Mouse (Mus musculus) testis, adult 2 months (tissue): ENCODE measurements around the gene Exoc3l2. TPM values are rescaled to one million over a fixed set of nuclear protein-coding genes. Genes with fewer than 3 reads are reported as not detected.
A peak's percentile ranks its signal among the peaks of the same experiment; 100 is the strongest.
"Not testable (repeated sequence)": the region's sequence is repeated elsewhere in the genome, so short reads cannot be mapped to it uniquely, and the experiment has no call there.

Experiments
- H3K27ac ChIP-seq: fragments of 200-500 bp; 2 replicates; pipeline ENCODE4 v1.5.1; 2012; ENCODE audit warnings: low read depth, low read length; ENCODE audit not compliant: control insufficient read depth, insufficient read depth
- H3K27me3 ChIP-seq: fragments of 200-500 bp; 2 replicates; pipeline ENCODE4 v1.6.1; 2012; ENCODE audit warnings: mild to moderate bottlenecking, low read length, moderate library complexity; ENCODE audit not compliant: control insufficient read depth, insufficient read depth
- H3K36me3 ChIP-seq: fragments of 200-500 bp; 2 replicates; pipeline ENCODE4 v1.6.1; 2012; ENCODE audit warnings: mild to moderate bottlenecking, low read length; ENCODE audit not compliant: control insufficient read depth, insufficient read depth
- H3K4me1 ChIP-seq: fragments of 200-500 bp; 2 replicates; pipeline ENCODE4 v1.6.1; 2012; ENCODE audit warnings: low read length; ENCODE audit not compliant: control insufficient read depth, insufficient read depth
- H3K4me3 ChIP-seq: fragments of 200-500 bp; 2 replicates; pipeline ENCODE4 v1.5.1; 2012; ENCODE audit warnings: low read depth, mild to moderate bottlenecking, low read length, moderate library complexity, mixed read lengths; ENCODE audit not compliant: control insufficient read depth
- CTCF ChIP-seq: fragments of 200-500 bp; IDR thresholded peaks from 2 replicates; pipeline ENCODE4 v1.5.1; 2012; ENCODE audit warnings: low read depth, mild to moderate bottlenecking, inconsistent platforms, low read length, moderate library complexity; ENCODE audit not compliant: control insufficient read depth, insufficient read depth, insufficient replicate concordance
- POLR2A ChIP-seq: fragments of 200-500 bp; IDR thresholded peaks from 2 replicates; pipeline ENCODE4 v1.6.1; 2012; ENCODE audit warnings: low read depth, mild to moderate bottlenecking, inconsistent platforms, low read length, moderate library complexity; ENCODE audit not compliant: control insufficient read depth
- polyA plus RNA-seq: library from polyadenylated mRNA; depleted of rRNA; stranded (reverse); fragments of >200 nt; gene quantifications from 2 replicates; pipeline ENCODE4 v1.2.3, GENCODE M21; 2012

Exoc3l2 gene
- polyA plus RNA-seq, 1 experiment = 26.1 TPM

- Histone ChIP-seq H3K27ac (no peak overlapping the region), H3K4me1 (peaks cover 18% of the 10 kb centered on the region), H3K27me3 (no peaks in the 10 kb centered on the region), H3K4me3 (peak overlapping the region; percentile 11), H3K36me3 (no peaks in the 10 kb centered on the region)
- TF ChIP-seq POLR2A (no peak), CTCF (no peak)
These were observed 46.7 kb downstream of the Exoc3l2 start for GRCm38 (mm10) chr7:19509786-19510185.

GRCm38 (mm10) chr7:19511934-19512333 lies 48.8 kb downstream of the Exoc3l2 start:
- H3K4me3 ChIP-seq, H3K36me3 ChIP-seq: not testable (repeated sequence)
- H3K4me1 ChIP-seq = peaks cover 15% of the 10 kb centered on the region

DNA sequence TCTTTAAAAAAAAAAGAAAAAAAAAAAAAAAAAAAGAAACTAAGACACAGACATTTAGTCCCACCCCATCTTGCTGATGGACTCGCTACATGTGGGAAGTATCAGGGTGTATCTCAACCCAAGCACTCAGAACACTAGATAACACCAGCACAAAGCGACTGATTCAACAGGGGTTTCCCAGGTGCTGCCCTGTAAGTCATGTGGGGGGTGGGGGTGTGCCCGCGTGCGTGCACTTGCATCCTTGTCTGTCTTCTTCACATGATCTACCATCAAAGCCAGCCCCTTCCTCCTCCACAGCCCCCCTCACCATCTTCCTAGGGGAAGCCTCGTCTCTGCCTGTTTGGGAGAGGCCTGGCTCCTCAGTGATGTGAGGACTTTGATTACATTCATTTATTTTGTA lies 49.2 kb downstream of the Exoc3l2 start:
- H3K36me3 ChIP-seq = no peaks in the 10 kb centered on the region
- H3K27me3 ChIP-seq = no peaks in the 10 kb centered on the region
- no peak overlapping the region for H3K4me3 ChIP-seq
- H3K27ac ChIP-seq = no peak overlapping the region
- no peak for TF ChIP-seq POLR2A
- H3K4me1 ChIP-seq = peaks cover 12% of the 10 kb centered on the region

More at GRCm38 (mm10) chr7:19511934-19512333, 48.8 kb downstream of the Exoc3l2 start:
- not testable (repeated sequence) for H3K27me3 ChIP-seq, H3K27ac ChIP-seq

DNA sequence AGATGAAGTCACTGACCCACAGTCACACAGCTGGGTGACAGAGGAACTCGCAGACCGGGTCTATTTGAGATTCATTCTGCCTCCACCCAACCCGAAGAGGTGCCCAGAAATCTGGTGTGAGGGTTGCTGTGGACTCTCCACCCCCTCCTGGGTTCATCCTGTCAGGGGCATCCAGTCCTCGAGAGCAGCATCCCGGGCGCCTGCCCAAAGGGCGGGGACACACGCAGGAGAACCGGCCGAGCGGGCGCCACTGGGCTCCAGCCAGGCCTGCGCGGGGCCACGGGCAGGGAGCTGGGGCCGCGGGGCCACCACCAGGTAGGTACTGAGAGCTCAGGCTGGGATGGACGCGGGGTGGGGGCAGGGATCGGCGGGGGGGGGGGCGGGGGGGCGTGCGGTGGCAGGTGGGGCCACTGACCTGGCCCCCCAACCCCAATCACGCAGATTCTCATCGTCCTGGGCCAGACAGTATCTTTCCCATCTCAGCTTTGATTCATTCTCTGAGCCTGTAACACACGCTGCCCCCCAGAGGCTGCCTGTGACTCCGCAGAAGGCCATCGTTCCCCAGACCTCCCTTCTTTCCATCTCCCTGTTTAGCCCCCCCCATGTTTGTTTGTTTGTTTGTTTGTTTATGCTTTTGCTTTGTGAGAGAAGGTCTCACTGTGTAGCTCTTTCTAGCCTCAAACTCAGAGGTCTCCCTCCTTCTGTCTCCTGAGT lies 54.7 kb downstream of the Exoc3l2 start, which contains the start of gene Nkpd1:
Gene Nkpd1 (plus strand): TSS at position 187 of the 714 bp plus-strand sequence.
- Histone ChIP-seq H3K36me3 (no peaks in the 10 kb centered on the region), H3K27me3 (no peaks in the 10 kb centered on the region), H3K27ac (no peak within 1 kb of the TSS), H3K4me3 (no peak within 1 kb of the TSS), H3K4me1 (peaks cover 16% of the 10 kb centered on the region)
- peak; percentile 21; the same call in 1 of the 2 replicates for TF ChIP-seq CTCF
- no peak for TF ChIP-seq POLR2A

GRCm38 (mm10) chr7:19520032-19520431 lies 56.9 kb downstream of the Exoc3l2 start:
- Histone ChIP-seq H3K4me3 (no peak overlapping the region), H3K27ac (no peak overlapping the region), H3K36me3 (no peaks in the 10 kb centered on the region), H3K27me3 (no peaks in the 10 kb centered on the region), H3K4me1 (peaks cover 33% of the 10 kb centered on the region)
- TF ChIP-seq POLR2A (no peak), CTCF (no peak)

DNA sequence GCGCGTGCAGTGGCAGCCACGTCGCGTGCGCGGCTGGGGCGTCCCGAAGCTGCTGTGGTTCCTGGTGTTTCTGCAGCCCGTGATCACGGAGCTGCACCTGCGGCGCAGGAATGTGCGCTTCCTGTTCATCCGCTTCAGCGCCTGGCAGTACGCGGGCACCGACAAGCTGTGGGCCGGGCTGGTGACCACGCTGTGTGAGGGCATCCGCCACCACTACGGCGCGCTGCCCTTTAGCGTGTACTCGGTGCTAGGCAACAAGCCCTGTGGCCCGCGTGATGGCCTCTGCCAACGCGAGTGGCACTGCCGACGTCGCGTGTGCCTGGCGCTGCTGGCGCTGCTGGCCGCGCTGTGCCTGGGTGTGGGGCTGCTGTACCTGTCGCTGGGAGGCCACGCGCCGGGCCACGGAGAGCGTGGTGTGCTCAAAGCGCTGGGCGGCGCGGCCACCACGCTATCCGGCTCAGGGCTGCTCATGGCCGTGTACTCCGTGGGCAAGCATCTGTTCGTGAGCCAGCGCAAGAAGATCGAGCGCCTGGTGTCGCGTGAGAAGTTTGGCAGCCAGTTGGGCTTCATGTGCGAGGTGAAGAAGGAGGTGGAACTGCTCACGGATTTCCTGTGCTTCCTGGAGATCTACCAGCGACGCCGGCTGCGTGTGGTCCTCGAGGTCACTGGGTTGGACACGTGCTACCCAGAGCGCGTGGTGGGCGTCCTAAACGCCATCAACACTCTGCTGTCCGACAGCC lies 60.1 kb downstream of the Exoc3l2 start:
- H3K27me3 ChIP-seq = no peaks in the 10 kb centered on the region
- H3K4me1 ChIP-seq = peaks cover 28% of the 10 kb centered on the region
- no peak overlapping the region for H3K27ac ChIP-seq
- no peak for TF ChIP-seq POLR2A
- TF ChIP-seq CTCF = no peak
- H3K4me3 ChIP-seq = peak overlapping the region; percentile 69
- no peaks in the 10 kb centered on the region for H3K36me3 ChIP-seq

DNA sequence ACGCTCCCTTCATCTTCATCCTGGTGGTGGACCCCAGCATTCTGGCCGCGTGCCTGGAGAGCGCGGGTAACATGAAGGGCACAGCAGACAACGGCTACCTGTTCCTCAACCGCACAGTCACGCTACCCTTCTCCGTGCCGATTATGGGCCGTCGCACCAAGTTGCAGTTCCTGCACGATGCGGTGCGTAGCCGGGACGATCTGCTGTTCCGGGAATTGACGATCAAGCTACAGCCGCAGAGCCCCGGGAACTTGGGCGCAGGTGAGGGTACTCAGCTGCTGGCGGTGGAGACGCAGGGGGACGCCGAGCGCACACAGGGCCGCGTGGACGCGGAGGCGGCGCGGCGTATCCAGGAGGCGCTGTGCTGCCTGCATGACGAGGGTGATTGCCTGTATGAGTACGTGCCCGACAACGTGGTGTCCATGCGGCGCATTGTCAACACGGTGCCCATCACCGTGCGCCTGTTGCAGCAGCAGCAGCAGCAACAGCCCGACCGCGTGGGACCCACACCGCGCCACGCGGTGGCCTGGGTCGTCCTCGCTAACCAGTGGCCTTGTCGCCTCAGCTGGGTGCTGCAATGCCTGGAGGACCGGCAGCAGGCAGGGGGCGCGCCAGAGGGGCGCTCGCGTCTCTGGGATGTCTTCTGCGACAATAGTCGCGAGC lies 60.8 kb downstream of the Exoc3l2 start:
- Histone ChIP-seq H3K36me3 (no peaks in the 10 kb centered on the region), H3K27me3 (no peaks in the 10 kb centered on the region), H3K4me1 (peaks cover 28% of the 10 kb centered on the region), H3K4me3 (peak overlapping the region; percentile 69), H3K27ac (no peak overlapping the region)
- TF ChIP-seq CTCF = peak; percentile 8; the same call in 1 of the 2 replicates
- no peak for TF ChIP-seq POLR2A
